Mouse (Mus musculus) myocyte (in vitro differentiated cells): Measurements from ENCODE around the gene Mprip.

Source experiments
- MAX ChIP-seq: IDR thresholded peaks from one replicate; pipeline ENCODE4 v1.6.1; 2011; ENCODE audit warnings: low read depth, mild to moderate bottlenecking, control low read depth
- MYOG ChIP-seq, 3 experiments: IDR thresholded peaks; one replicate each; pipeline ENCODE4 v1.6.1; 2011; ENCODE audit warnings: control low read depth in 2 of 3, low read depth in 2 of 3, mild to moderate bottlenecking in 2 of 3; ENCODE audit not compliant: insufficient read length in 2 of 3, control insufficient read depth in 1 of 3, insufficient read depth in 1 of 3
- POLR2A ChIP-seq: IDR thresholded peaks from one replicate; pipeline ENCODE4 v1.6.1; 2011; ENCODE audit warnings: low read depth, mild to moderate bottlenecking, control low read depth, moderate library complexity; ENCODE audit not compliant: insufficient read length
- POLR2AphosphoS2 ChIP-seq: IDR thresholded peaks from one replicate; pipeline ENCODE4 v1.6.1; 2011; ENCODE audit warnings: low read depth, control low read depth; ENCODE audit not compliant: insufficient read length
- SRF ChIP-seq: IDR thresholded peaks from one replicate; pipeline ENCODE4 v1.6.1; 2011; ENCODE audit warnings: low read depth; ENCODE audit not compliant: control insufficient read depth, insufficient read length
- TCF12 ChIP-seq: IDR thresholded peaks from one replicate; pipeline ENCODE4 v1.6.1; 2011; ENCODE audit warnings: mild to moderate bottlenecking, control low read depth; ENCODE audit not compliant: poor library complexity, insufficient read depth, severe bottlenecking
- USF1 ChIP-seq: IDR thresholded peaks from one replicate; pipeline ENCODE4 v1.6.1; 2011; ENCODE audit warnings: low read depth, mild to moderate bottlenecking, control low read depth, moderate library complexity

DNA sequence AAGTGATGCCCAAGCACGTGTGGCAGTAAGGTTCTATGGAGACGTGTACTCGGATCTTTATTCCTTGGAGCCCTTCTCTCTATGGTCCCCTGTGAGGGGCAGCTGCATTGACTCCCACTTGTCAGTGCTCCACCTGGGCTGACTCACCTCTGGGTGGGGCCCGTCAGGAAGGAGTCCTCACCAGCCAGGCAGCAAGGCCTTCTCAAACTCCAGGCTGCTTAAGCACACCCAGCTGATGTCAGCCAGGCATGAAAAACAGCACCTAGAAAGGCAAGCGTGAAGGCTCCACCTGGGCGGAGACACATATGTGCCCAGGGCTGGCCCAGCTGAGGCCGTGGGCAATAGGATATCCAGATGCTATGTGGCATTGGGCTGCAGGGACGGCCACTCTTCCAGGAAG is 18.7 kb upstream of the Mprip start:
- TF ChIP-seq USF1 (no peak), POLR2AphosphoS2 (no peak), POLR2A (no peak), TCF12 (no peak), MYOG (IDR thresholded peaks at IDR 0.05; ENCODE audit: control insufficient read depth in 1 of 3, insufficient read depth in 1 of 3, insufficient read length in 2 of 3, low read depth in 2 of 3) (no peak), MAX (no peak), SRF (no peak)
